Mouse (Mus musculus): ENCODE measurements at regions not wholly inside any gene's neighbourhood (a gene's known extent, or its start where the extent isn't known, plus 50 kb on each side); places are given as distances from the start of the nearest gene placed in this dataset.

DNA sequence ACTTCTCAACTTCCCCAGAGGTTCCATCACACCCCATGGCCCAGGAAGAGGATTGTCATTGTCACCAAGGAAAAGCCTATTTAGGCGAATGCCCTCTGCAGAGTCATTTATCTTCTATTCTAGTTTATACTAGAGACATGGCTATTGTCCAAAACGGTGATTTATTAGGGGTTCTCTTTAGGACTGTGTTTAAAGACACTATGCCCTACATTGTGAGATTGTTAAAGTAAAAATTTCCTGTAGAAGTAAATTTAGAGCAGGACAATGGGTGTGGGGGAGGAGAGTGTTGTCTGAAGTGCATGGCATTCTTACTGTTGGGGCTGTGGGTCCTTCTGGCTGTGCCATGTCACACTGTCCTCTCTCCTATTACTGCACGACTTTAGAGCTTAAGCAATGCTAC lies 191.2 kb upstream of the Fam19a1 start:
- Histone ChIP-seq H3K4me3 (ENCODE audit: low read length) (no peak overlapping the region), H3K9me3 (ENCODE audit: low read length) (no peaks in the 10 kb centered on the region), H3K9ac (replicated peaks; ENCODE audit: low read length) (no peak overlapping the region), H3K4me1 (ENCODE audit: insufficient read depth, low read length) (no peaks in the 10 kb centered on the region), H3K27ac (ENCODE audit: low read length) (no peak overlapping the region), H3K4me2 (replicated peaks; ENCODE audit: low read depth, low read length) (no peak overlapping the region), H3K36me3 (ENCODE audit: insufficient read depth, low read length) (no peaks in the 10 kb centered on the region), H3K27me3 (ENCODE audit: insufficient read depth, low read length) (no peaks in the 10 kb centered on the region)
- no peak for ATAC-seq (ENCODE audit: low FRiP score, low TSS enrichment)
- 52% methylated on average over 3 of the region's 3 CpGs for WGBS

DNA sequence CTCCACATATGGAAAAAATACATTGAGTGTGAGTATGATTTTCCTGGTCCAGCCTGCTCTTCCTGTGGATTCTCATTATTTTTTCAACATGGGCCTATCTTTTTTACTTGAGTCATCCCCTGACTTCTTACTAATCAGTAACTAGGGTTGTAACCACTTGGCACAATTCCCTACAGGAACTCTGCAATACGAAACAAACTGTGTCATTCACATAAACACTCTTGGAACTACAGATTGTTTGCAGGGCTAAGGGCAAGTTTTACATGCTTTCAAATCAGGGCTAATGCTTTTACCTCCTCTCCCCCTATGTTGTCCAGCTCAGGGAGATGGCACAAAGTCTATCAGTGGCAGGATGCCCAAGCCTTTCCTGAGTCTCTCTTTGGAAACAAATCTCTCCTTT lies 178.4 kb upstream of the Fam19a1 start:
- ATAC-seq (ENCODE audit: low FRiP score, low TSS enrichment) = no peak
- Histone ChIP-seq H3K4me1 (ENCODE audit: insufficient read depth, low read length) (no peaks in the 10 kb centered on the region), H3K9ac (replicated peaks; ENCODE audit: low read length) (no peak overlapping the region), H3K9me3 (ENCODE audit: low read length) (no peaks in the 10 kb centered on the region), H3K36me3 (ENCODE audit: insufficient read depth, low read length) (no peaks in the 10 kb centered on the region), H3K4me2 (replicated peaks; ENCODE audit: low read depth, low read length) (no peak overlapping the region), H3K4me3 (ENCODE audit: low read length) (no peak overlapping the region), H3K27ac (ENCODE audit: low read length) (no peak overlapping the region), H3K27me3 (ENCODE audit: insufficient read depth, low read length) (no peaks in the 10 kb centered on the region)
- WGBS = 36% methylated on average over 1 of the region's 1 CpGs

DNA sequence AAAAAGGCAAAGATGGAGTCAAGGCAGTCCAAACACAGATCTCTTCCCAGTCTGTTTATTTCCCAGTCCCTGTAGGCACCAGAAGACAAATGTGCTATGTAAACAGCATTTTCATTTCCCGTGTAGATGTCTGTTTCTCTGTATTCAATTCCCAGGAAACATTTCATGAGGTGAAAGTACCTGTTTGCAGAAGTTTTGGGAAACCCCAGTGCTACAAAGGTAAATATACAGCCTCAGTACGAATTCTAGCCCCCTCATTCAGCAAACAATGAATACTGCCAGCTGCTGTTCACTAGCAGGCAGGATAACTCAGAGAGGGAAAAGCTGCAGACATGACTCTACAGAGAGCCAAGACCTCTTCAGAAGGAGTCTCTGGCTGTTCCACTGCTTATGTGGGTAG lies 176.4 kb upstream of the Fam19a1 start:
- no peak overlapping the region for H3K27ac ChIP-seq (ENCODE audit: low read length)
- no peak overlapping the region for H3K9ac ChIP-seq (replicated peaks; ENCODE audit: low read length)
- no peaks in the 10 kb centered on the region for H3K4me1 ChIP-seq (ENCODE audit: insufficient read depth, low read length)
- no peaks in the 10 kb centered on the region for H3K27me3 ChIP-seq (ENCODE audit: insufficient read depth, low read length)
- WGBS = 49% methylated on average over 2 of the region's 2 CpGs
- no peak overlapping the region for H3K4me3 ChIP-seq (ENCODE audit: low read length)
- no peak for ATAC-seq (ENCODE audit: low FRiP score, low TSS enrichment)
- H3K4me2 ChIP-seq (replicated peaks; ENCODE audit: low read depth, low read length) = no peak overlapping the region
- no peaks in the 10 kb centered on the region for H3K36me3 ChIP-seq (ENCODE audit: insufficient read depth, low read length)
- H3K9me3 ChIP-seq (ENCODE audit: low read length) = no peaks in the 10 kb centered on the region

DNA sequence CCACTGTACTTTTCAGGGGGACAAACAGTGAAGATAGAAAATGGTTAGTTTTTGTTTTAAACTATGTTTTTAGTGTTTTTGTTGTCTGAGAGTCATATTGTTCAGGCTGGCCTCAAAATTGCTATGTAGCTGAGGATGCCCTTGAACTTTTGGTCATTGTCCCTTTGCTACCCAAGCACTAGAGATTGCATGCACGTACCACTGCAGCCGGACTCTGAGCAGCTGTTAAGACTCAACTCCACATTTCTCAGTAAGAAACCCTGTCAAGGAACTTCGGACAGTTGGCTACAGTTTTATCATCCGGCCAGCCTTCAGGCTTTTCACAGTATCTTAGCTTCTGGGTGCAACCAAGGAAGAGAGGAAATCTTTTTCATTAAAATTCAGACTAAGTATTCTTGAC lies 173.9 kb upstream of the Fam19a1 start:
- no peaks in the 10 kb centered on the region for H3K9me3 ChIP-seq (ENCODE audit: low read length)
- WGBS = 51% methylated on average over 4 of the region's 4 CpGs
- ATAC-seq (ENCODE audit: low FRiP score, low TSS enrichment) = no peak; the same call in 1 of the 2 replicates

DNA sequence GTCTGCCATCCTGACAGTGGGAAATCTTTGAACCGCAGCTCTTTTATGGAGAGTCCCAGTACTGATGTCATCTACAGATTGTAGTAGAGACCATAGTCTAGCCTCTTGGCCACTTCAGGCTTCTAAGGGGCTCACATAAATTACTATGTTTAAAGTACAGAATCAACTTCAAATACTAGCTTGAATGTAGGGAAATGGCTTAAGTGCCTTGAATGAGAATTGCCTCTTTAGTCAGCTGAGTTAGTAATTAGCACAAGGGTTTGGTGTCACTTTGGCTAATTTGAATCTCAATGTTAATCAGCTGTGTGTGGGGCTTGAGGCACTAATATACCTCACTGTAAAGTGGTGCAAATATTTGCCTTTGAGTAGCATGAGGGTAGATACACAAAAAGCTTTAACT lies 152.2 kb upstream of the Fam19a1 start:
- Histone ChIP-seq H3K4me1 (ENCODE audit: insufficient read depth, low read length) (no peaks in the 10 kb centered on the region), H3K4me2 (replicated peaks; ENCODE audit: low read depth, low read length) (no peak overlapping the region), H3K9ac (replicated peaks; ENCODE audit: low read length) (no peak overlapping the region), H3K27ac (ENCODE audit: low read length) (no peak overlapping the region), H3K4me3 (ENCODE audit: low read length) (no peak overlapping the region), H3K9me3 (ENCODE audit: low read length) (no peaks in the 10 kb centered on the region), H3K36me3 (ENCODE audit: insufficient read depth, low read length) (no peaks in the 10 kb centered on the region), H3K27me3 (ENCODE audit: insufficient read depth, low read length) (no peaks in the 10 kb centered on the region)
- WGBS = 66% methylated on average over 1 of the region's 1 CpGs
- no peak for ATAC-seq (ENCODE audit: low FRiP score, low TSS enrichment)

More for the DNA sequence above, 173.9 kb upstream of the Fam19a1 start:
- H3K4me2 ChIP-seq (replicated peaks; ENCODE audit: low read depth, low read length) = no peak overlapping the region
- H3K27ac ChIP-seq (ENCODE audit: low read length) = no peak overlapping the region
- H3K36me3 ChIP-seq (ENCODE audit: insufficient read depth, low read length) = no peaks in the 10 kb centered on the region
- no peak overlapping the region for H3K4me3 ChIP-seq (ENCODE audit: low read length)
- H3K4me1 ChIP-seq (ENCODE audit: insufficient read depth, low read length) = no peaks in the 10 kb centered on the region
- no peaks in the 10 kb centered on the region for H3K27me3 ChIP-seq (ENCODE audit: insufficient read depth, low read length)
- H3K9ac ChIP-seq (replicated peaks; ENCODE audit: low read length) = no peak overlapping the region

DNA sequence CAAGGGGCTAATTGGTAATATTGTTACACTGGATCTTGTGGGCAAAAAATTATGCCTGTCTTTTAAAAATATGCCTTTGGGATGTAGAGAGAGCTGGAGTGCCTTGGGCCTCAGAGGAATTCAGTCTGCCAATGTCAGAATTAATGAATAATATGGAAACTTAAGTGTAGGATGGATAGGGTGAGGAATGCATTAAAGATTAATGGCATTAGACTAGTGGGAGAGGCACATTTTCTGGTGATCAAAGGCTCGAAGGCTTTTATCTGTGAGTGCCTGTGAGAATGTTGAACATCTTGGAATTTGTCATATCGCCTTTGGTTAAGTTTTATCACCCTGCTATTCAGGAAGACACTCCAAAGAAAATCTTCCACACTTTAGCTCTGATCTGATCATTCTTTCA lies 146.7 kb upstream of the Fam19a1 start:
- ATAC-seq (ENCODE audit: low FRiP score, low TSS enrichment) = no peak
- Histone ChIP-seq H3K4me3 (ENCODE audit: low read length) (no peak overlapping the region), H3K36me3 (ENCODE audit: insufficient read depth, low read length) (no peaks in the 10 kb centered on the region), H3K9me3 (ENCODE audit: low read length) (no peaks in the 10 kb centered on the region), H3K4me1 (ENCODE audit: insufficient read depth, low read length) (no peaks in the 10 kb centered on the region), H3K9ac (replicated peaks; ENCODE audit: low read length) (no peak overlapping the region), H3K27me3 (ENCODE audit: insufficient read depth, low read length) (no peaks in the 10 kb centered on the region), H3K4me2 (replicated peaks; ENCODE audit: low read depth, low read length) (no peak overlapping the region), H3K27ac (ENCODE audit: low read length) (no peak overlapping the region)
- WGBS = 63% methylated on average over 2 of the region's 2 CpGs

DNA sequence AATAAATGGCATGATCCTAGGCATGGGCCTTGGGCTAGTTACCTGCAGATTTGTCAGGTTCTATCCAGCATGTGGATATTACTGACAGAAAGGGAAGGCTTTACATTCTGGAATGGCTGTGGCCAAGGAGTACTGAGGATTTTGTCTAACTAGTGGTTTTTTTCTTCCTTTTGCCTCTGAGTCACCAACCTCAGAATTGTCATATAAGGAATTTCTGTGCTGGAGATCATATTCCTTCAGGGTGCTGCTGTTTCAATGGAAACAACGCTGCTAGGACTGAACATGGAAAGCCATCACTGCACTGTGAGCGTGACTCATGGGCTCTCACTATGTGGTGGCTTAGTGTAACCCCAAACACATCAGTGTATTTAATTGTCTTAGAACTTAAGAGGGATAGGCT lies 137.0 kb upstream of the Fam19a1 start:
- 86% methylated on average over 2 of the region's 2 CpGs for WGBS
- no peaks in the 10 kb centered on the region for H3K4me1 ChIP-seq (ENCODE audit: insufficient read depth, low read length)
- no peak overlapping the region for H3K4me3 ChIP-seq (ENCODE audit: low read length)
- no peaks in the 10 kb centered on the region for H3K9me3 ChIP-seq (ENCODE audit: low read length)
- no peaks in the 10 kb centered on the region for H3K27me3 ChIP-seq (ENCODE audit: insufficient read depth, low read length)
- H3K27ac ChIP-seq (ENCODE audit: low read length) = no peak overlapping the region
- no peak overlapping the region for H3K9ac ChIP-seq (replicated peaks; ENCODE audit: low read length)
- no peaks in the 10 kb centered on the region for H3K36me3 ChIP-seq (ENCODE audit: insufficient read depth, low read length)
- no peak overlapping the region for H3K4me2 ChIP-seq (replicated peaks; ENCODE audit: low read depth, low read length)
- ATAC-seq (ENCODE audit: low FRiP score, low TSS enrichment) = no peak

DNA sequence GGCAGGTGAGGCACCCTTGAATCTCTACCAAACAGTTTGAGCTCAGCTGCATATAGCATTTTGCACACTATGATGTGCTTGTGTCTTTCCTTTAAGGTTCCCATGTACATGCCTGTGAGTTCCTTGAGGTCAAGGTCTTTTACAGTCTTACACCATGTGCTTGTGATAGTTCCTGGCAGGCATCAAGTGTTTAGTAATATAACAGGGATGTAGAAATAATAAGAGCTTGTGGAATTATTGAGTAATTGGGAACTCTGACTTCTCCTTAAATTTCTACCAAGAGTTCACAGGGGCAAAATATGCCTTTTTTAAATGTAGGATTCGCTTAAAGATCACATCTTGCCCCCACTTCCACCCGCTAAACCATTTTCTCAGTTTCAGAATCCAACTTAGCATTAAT lies 115.9 kb upstream of the Fam19a1 start:
- Histone ChIP-seq H3K9ac (replicated peaks; ENCODE audit: low read length) (no peak overlapping the region), H3K27me3 (ENCODE audit: insufficient read depth, low read length) (no peaks in the 10 kb centered on the region), H3K27ac (ENCODE audit: low read length) (no peak overlapping the region), H3K4me2 (replicated peaks; ENCODE audit: low read depth, low read length) (no peak overlapping the region), H3K4me1 (ENCODE audit: insufficient read depth, low read length) (no peaks in the 10 kb centered on the region), H3K9me3 (ENCODE audit: low read length) (no peaks in the 10 kb centered on the region), H3K4me3 (ENCODE audit: low read length) (no peak overlapping the region), H3K36me3 (ENCODE audit: insufficient read depth, low read length) (no peaks in the 10 kb centered on the region)
- WGBS = 80% methylated on average over 2 of the region's 2 CpGs
- no peak for ATAC-seq (ENCODE audit: low FRiP score, low TSS enrichment)

DNA sequence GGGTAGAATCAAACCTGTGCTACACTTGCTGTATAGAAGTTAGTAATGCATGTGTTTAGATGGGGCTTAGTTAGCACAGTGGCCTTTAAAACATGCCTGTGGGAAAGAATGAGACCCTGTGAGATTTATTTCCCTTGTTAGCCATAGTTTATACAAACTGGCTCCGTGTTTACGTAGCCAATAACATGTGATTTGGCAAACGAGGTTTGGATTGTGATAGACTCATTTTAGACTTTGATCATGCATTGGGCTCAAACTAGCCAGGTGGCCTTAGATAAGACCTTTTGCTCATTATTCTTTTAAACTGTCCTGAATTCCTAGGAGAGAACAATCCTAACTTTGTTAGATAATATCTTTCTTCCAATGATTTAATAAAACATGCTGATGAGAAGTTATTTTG lies 115.2 kb upstream of the Fam19a1 start:
- Histone ChIP-seq H3K36me3 (ENCODE audit: insufficient read depth, low read length) (no peaks in the 10 kb centered on the region), H3K4me3 (ENCODE audit: low read length) (no peak overlapping the region), H3K9me3 (ENCODE audit: low read length) (no peaks in the 10 kb centered on the region), H3K4me2 (replicated peaks; ENCODE audit: low read depth, low read length) (no peak overlapping the region), H3K27me3 (ENCODE audit: insufficient read depth, low read length) (no peaks in the 10 kb centered on the region), H3K27ac (ENCODE audit: low read length) (no peak overlapping the region), H3K4me1 (ENCODE audit: insufficient read depth, low read length) (no peaks in the 10 kb centered on the region), H3K9ac (replicated peaks; ENCODE audit: low read length) (no peak overlapping the region)
- 57% methylated on average over 3 of the region's 3 CpGs for WGBS
- no peak for ATAC-seq (ENCODE audit: low FRiP score, low TSS enrichment)

DNA sequence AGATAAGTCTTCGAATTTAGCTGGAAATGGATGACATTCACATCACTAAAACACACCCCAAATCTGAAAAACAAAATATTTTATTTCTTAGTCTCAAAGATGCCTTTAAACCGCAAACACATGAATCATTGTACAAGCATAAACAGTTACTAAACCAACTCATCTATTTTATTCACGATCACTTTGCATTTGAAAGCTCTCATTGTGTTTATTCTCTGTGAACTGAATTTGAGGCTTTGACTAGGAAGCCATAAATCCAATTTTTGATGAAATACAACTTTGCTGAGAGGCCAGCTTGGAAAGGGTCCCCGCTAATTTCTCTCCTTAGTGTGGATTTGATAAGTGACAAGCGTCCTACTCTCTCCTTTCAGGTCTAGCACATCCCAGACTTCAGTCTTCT lies 113.5 kb upstream of the Fam19a1 start:
- ATAC-seq (ENCODE audit: low FRiP score, low TSS enrichment) = no peak
- Histone ChIP-seq H3K4me2 (replicated peaks; ENCODE audit: low read depth, low read length) (no peak overlapping the region), H3K9me3 (ENCODE audit: low read length) (no peaks in the 10 kb centered on the region), H3K27me3 (ENCODE audit: insufficient read depth, low read length) (no peaks in the 10 kb centered on the region), H3K36me3 (ENCODE audit: insufficient read depth, low read length) (no peaks in the 10 kb centered on the region), H3K4me1 (ENCODE audit: insufficient read depth, low read length) (no peaks in the 10 kb centered on the region), H3K27ac (ENCODE audit: low read length) (no peak overlapping the region), H3K4me3 (ENCODE audit: low read length) (no peak overlapping the region), H3K9ac (replicated peaks; ENCODE audit: low read length) (no peak overlapping the region)
- WGBS = 65% methylated on average over 5 of the region's 5 CpGs

DNA sequence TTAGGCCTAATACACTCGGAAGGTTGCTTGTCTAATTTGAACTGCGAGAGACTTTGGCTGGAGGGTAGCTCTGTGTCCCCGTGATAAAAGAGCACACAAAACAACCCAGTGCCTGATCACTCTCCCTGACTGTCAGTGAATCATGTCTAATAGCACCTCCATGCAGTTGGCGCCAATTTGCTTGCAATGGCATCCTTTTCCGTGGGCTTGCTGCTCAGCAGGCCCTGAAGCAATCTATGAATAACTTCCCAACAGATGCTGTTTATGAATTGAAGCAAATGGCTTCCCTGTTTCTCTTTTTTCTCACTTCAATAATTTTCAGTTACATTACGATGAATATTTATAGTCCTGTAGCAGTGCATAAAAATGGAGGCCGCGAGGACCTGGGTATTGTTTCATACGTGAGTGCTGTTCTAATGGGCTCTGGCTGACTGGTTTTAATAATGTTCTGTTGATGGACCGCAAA lies 112.9 kb upstream of the Fam19a1 start:
- Histone ChIP-seq H3K4me1 (ENCODE audit: insufficient read depth, low read length) (no peaks in the 10 kb centered on the region), H3K27ac (ENCODE audit: low read length) (no peak overlapping the region), H3K9ac (replicated peaks; ENCODE audit: low read length) (no peak overlapping the region), H3K4me3 (ENCODE audit: low read length) (no peak overlapping the region), H3K36me3 (ENCODE audit: insufficient read depth, low read length) (no peaks in the 10 kb centered on the region), H3K9me3 (ENCODE audit: low read length) (no peaks in the 10 kb centered on the region), H3K4me2 (replicated peaks; ENCODE audit: low read depth, low read length) (no peak overlapping the region), H3K27me3 (ENCODE audit: insufficient read depth, low read length) (no peaks in the 10 kb centered on the region)
- WGBS = 71% methylated on average over 10 of the region's 10 CpGs
- no peak for ATAC-seq (ENCODE audit: low FRiP score, low TSS enrichment)
